Mouse (Mus musculus) cerebellum, adult 11-12 months (tissue): ENCODE results near the gene Tmed4.
"Not testable (repeated sequence)": the region's sequence is repeated elsewhere in the genome, so short reads cannot be mapped to it uniquely, and the experiment has no call there.

Source experiments
- DNase-seq: peaks from one replicate; pipeline ENCODE4 v3.0.0; 2022

Gene Tmed4

DNA sequence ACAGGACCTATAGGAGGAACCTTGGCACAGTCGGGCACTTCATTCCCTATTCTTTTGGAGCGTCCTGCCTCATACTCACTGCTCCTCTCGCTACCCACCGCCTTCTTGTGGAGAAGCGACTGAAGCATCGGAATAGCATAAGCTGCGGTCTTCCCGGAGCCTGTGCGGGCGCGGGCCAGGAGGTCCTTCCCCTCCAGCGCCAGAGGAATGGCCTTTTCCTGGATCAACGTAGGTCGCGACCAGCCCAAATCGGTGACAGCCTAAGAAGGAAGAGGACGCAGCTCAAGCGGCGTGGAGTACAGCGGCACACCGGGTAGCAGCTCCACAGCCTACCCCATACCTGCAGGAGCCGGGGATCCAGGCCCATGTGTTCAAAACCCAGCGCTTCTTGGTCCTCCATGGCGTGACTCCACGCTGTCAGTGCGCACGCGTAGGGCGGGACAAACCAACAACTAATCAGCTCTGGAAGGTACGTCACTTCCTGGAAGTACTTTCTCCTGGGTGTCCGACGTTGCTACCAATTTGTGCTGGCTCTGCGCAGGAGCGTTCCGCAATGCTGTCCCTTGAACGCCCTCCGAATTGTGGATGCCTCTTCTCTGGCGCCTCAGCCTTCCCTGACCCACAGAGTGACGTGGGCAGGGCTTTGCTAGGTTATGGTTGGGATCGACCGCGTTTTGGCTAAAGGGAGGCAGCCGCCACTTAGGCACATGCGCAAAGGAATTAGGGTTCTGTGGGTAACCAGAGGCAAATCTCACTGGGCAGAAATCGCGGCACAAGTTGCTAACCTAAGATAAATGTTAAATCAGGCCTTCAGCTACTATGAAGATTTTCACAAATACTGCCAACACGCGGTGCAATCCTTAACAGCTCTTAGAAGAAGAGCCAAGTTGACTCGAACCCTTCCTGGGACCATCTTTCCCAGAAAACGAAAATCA is 7.1 kb downstream of the Tmed4 start, which contains the start of gene Ddx56:
Gene Ddx56 (minus strand): TSS at position 453 of the 935 bp plus-strand sequence.
- peak; percentile 94 for DNase-seq

GRCm38 (mm10) chr11:6266621-6267020 is 8.0 kb downstream of the Tmed4 start:
- DNase-seq = peak; percentile 52

DNA sequence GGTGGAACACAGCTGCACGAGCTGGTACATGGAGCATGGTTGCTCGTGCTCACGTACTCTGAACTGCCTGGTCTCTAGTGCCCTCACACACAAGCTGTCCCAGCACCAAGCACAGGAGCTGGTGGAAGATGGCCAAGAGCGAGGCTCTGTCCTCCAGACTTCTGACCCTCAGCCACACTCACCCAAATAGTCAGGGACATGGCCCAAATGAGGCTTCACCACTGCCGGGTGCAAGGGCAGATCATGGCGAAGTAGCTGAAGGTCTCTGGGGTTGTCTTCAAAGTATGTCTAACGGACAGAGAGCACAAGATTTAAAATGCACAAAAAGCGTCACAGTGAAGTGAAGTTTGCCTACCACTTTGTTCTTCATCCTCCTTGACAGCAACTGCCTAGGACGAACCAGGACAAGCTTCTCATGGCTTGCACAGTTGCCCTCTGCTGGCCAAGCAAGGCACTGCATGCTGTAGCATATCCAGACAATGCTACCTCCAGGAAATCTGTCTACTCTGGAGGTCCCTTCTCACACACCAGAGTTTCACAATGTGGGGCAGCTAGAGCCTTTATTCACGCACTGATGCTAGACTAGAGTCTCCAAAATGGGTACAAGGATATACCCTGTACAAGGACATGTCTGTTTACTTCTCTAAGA is 13.1 kb downstream of the Tmed4 start:
- peak; percentile 57 for DNase-seq

- no peak for DNase-seq
Observed at GRCm38 (mm10) chr11:6259413-6259812, 15.3 kb downstream of the Tmed4 start.

DNA sequence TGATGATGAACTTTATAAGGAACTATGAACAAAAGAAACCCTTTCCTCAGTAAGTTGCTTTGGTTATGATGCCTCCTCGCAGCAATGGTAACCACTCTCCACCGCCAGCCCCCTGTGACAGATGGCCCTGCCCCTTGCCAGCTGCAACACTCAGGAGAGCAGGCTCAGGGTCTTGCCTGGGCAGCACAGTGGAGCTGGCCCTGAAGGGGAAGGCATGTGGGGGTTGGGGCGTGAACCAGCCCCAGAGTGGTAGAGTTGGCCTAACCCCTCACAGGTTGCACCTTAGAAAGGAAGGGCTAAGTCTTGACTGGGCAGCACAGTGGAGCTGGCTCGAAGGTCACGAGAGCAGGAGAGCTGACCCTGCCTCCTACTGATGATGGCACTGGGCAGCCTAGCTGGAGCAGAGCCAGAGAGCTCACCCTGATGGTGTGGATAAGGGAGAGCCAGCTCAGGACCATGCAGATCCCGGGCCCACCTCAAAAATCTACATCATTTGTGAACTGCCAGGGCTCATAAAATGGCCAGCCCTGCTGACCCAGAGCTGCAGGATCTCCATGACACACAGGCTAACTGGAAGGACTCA is 18.1 kb downstream of the Tmed4 start:
- no peak for DNase-seq

DNA sequence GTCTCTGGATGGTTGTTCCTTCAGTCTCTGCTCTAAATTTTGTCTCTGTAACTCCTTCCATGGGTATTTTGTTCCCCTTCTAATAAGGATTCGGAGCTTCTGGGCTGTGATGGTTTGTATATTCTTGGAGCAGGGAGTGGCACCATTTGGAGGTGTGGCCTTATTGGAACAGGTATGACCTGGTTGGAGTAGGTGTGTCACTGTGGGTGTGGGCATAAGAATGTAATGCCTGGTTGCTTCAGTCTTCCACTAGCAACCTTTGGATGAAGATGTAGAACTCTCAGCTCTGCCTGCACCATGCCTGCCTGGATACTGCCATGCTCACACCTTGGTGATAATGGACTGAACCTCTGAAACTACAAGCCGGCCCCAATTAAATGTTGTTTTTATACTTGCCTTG is 20.1 kb downstream of the Tmed4 start:
- not testable (repeated sequence) for DNase-seq

DNA sequence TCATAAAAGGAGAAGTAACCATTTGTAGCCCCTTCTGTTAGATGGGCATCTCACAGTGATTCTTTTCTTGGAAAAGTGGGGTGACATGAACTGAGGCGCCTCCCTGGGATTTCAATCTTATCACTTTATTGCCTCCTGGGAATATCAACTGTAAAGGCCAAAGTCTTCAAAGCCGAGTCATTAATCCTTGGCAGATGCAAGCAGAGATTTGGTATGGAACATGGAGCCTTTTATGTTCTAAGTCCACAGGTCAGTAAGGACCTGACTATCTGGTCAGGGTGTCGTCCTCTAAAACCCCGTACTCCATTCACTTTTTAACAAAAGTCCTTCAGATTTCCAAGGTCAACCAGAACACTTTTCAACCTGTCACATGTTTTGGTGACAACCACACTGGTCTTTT is 21.8 kb downstream of the Tmed4 start:
- DNase-seq = no peak

- DNase-seq = no peak
Observed at GRCm38 (mm10) chr11:6252248-6252647, 22.4 kb downstream of the Tmed4 start.

DNA sequence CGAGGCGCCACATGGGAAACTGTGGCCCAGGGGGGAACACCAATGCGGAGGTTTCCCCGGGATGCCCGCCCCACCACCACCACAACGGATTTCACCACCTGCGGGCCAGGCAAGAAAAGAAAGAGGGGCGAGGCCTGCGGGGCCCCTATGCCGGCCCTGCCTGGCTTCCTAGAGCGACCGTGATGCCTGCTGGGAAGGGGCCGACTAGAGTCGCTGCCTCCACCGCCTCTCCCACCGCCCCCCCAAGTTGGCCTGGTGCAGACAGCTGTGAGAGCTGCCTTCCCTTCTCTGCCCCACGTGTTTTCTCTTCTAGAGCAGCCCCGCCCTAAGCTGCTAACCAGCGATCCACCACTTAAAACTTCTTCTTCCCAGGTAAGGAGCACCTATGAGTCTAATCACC is 30.0 kb downstream of the Tmed4 start:
- DNase-seq = no peak

DNA sequence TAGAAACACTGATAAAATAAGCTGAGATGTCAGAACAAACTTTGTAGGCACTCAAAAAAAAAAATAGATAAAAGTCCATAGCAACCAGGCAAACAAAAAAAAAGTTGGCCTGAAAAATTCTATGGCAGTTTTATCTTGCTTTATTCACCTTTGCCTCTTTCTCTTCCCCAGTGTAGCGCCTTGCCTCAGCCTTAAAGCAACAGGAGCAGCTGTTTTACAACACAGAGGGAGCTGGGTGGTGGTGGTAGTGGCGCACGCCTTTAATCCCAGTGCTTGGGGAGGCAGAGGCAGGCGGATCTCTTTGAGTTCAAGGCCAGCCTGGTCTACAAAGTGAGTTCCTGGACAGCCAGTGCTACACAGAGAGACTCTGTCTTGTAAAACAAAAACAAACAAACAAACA is 41.6 kb downstream of the Tmed4 start:
- DNase-seq = no peak

- no peak for DNase-seq
Observed at GRCm38 (mm10) chr11:6230012-6230411, 44.7 kb downstream of the Tmed4 start, which contains the start of gene Npc1l1. Gene Npc1l1, minus strand, starts transcription at chr11:6230143.

GRCm38 (mm10) chr11:6224541-6225229 is 50.0 kb downstream of the Tmed4 start:
- no peak for DNase-seq

DNA sequence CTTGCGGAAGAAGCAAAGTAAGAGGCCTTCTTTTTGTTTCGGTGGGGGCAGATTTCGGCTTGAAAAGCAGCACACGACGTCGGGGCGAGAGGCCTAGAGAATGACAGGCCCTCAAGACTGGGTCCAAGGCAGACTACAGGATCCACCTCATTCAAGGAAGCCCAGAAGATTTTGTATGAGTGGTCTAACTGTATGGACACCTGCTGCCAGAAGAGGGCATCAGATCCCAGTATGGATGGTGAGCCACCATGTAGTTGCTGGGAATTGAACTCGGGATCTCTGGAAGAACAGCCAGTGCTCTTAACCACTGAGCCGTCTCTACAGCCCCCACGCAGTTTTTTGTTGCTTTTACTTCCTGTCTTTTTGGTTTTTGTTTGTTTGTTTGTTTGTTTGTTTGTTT is 52.5 kb downstream of the Tmed4 start:
- DNase-seq = no peak
